ENCODE assay signal across 8 mouse cellular contexts in the genomic region with DNA sequence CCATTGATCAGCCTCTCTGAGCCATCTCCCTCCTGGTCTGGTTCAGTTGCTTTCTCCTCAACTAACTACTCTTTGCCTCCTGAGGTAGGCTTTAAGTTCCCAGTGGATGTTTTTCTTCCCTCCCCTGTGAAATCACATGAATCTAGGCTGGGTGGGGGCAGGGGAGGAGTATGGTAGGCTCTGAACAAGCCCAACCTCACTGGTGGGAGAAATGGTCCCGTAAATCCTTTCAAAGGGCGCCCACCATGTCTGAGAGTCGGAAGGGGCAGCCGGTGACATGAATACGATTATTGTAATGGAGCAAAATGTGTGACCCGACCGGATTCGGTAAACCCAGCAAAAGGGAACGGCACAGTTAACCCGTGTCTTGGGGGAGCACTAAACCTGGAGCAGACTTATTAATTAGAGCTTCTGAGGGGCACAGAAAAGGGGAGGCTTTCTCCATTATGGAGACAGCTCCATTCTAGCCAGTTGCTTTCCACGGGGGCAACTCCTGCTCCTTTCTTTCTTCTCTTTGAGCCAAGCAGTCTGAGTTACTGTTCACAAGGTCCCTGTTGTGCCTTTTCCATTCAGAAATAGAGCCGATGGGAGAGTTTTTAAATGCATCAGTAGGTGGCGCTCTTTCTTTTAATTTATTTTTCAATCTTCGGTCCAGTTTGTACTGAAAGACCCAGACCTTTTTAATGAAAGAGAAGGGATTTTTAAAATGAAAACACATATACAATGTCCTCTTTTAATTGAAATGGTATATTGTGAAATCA.
DNase-seq lines count a peak whose midpoint lies in the region; ATAC-seq lines count a peak whose summit lies in the region.

No protein-coding gene starts in this region.

- H3K36me3 ChIP-seq in kidney, embryonic 16.5 days (ENCODE audit: insufficient read depth, low read length): no peaks in the 10 kb centered on the region
- H3K36me3 ChIP-seq in stomach, embryonic 16.5 days (ENCODE audit: control insufficient read depth, insufficient read depth, low read length): no peaks in the 10 kb centered on the region
- no peaks in the 10 kb centered on the region for H3K36me3 ChIP-seq in liver, embryonic 11.5 days (ENCODE audit: control insufficient read depth, insufficient read depth, low read length)

- peak overlapping the region; percentile 51 for H3K9ac ChIP-seq in kidney, embryonic 16.5 days (replicated peaks; ENCODE audit: low read length)
- no peak overlapping the region; the same call in 1 of the 2 replicates for H3K9ac ChIP-seq in stomach, embryonic 16.5 days (ENCODE audit: low read length)
- no peak overlapping the region for H3K9ac ChIP-seq in liver, embryonic 11.5 days (ENCODE audit: low read depth, low read length)

- peak overlapping the region; percentile 49 for H3K4me2 ChIP-seq in kidney, embryonic 16.5 days (replicated peaks; ENCODE audit: low read depth, low read length)
- H3K4me2 ChIP-seq in stomach, embryonic 16.5 days (ENCODE audit: low read depth, low read length): no peak overlapping the region
- H3K4me2 ChIP-seq in liver, embryonic 11.5 days: no peak overlapping the region

- peak overlapping the region; percentile 33 for H3K4me3 ChIP-seq in kidney, embryonic 16.5 days (ENCODE audit: low read length)
- H3K4me3 ChIP-seq in stomach, embryonic 16.5 days (replicated peaks; ENCODE audit: low read length): no peak overlapping the region
- no peak overlapping the region for H3K4me3 ChIP-seq in liver, embryonic 11.5 days (ENCODE audit: low read depth, low read length)

- H3K27ac ChIP-seq in kidney, embryonic 16.5 days (ENCODE audit: low read length): peak overlapping the region; percentile 20; the same call in 1 of the 2 replicates
- no peak overlapping the region for H3K27ac ChIP-seq in stomach, embryonic 16.5 days (ENCODE audit: low read length)
- no peak overlapping the region for H3K27ac ChIP-seq in liver, embryonic 11.5 days (ENCODE audit: low read depth, low read length)

- H3K4me1 ChIP-seq in kidney, embryonic 16.5 days (ENCODE audit: insufficient read depth, low read length): 0 out of 2 replicates have a peak, but pooled peaks cover 6% of the 10 kb centered on the region
- peaks cover 7% of the 10 kb centered on the region; the same call in 1 of the 2 replicates for H3K4me1 ChIP-seq in stomach, embryonic 16.5 days (ENCODE audit: control insufficient read depth, insufficient read depth, low read length)
- H3K4me1 ChIP-seq in liver, embryonic 11.5 days (replicated peaks; ENCODE audit: control insufficient read depth, insufficient read depth, low read length): no peaks in the 10 kb centered on the region

- peak; percentile 1 to 3 for DNase-seq in cerebellum, adult 18-20 months
- no peak for DNase-seq in cerebellum, adult 11 months
- peak; percentile 7 for DNase-seq in c-Kit-positive CD71-negative TER-119-negative erythroid progenitor cells, embryonic 14.5 days (ENCODE audit: low read depth)
- DNase-seq in frontal cortex, postnatal 36 days (ENCODE audit: low spot score in 2 of 2): peak; percentile 8 to 28
- peak; percentile 37 for DNase-seq in lung, postnatal 14 days
- no peak for DNase-seq in liver, embryonic 11.5 days (ENCODE audit: low spot score)

- 27% methylated on average over 14 of the region's 14 CpGs for WGBS in kidney, embryonic 16.5 days
- 53% methylated on average over 14 of the region's 14 CpGs for WGBS in stomach, embryonic 16.5 days
- WGBS in liver, embryonic 11.5 days: 51% methylated on average over 14 of the region's 14 CpGs

- ATAC-seq in kidney, embryonic 16.5 days (ENCODE audit: low FRiP score, low TSS enrichment): peak; percentile 65
- ATAC-seq in stomach, embryonic 16.5 days (ENCODE audit: insufficient read depth, low FRiP score): peak; percentile 44; the same call in 1 of the 2 replicates
- ATAC-seq in liver, embryonic 11.5 days (replicated peaks; ENCODE audit: low FRiP score): no peak

- H3K9me3 ChIP-seq in kidney, embryonic 16.5 days (ENCODE audit: low read length): no peaks in the 10 kb centered on the region
- no peaks in the 10 kb centered on the region for H3K9me3 ChIP-seq in stomach, embryonic 16.5 days (replicated peaks; ENCODE audit: control insufficient read depth, low read length)
- no peaks in the 10 kb centered on the region for H3K9me3 ChIP-seq in liver, embryonic 11.5 days (ENCODE audit: control insufficient read depth, low read length)

- H3K27me3 ChIP-seq in kidney, embryonic 16.5 days (ENCODE audit: insufficient read depth, low read length): no peaks in the 10 kb centered on the region
- H3K27me3 ChIP-seq in stomach, embryonic 16.5 days (ENCODE audit: control insufficient read depth, insufficient read depth, low read length): no peaks in the 10 kb centered on the region
- H3K27me3 ChIP-seq in liver, embryonic 11.5 days (replicated peaks; ENCODE audit: control insufficient read depth, insufficient read depth, low read length): no peaks in the 10 kb centered on the region

Comparison
In these comparisons a context has a peak if more than half of its experiments do, and no peak if none do; other contexts are left out.
1. DNase-seq: peak in cerebellum, adult 18-20 months (2 of 2), c-Kit-positive CD71-negative TER-119-negative erythroid progenitor cells, embryonic 14.5 days (single experiment), frontal cortex, postnatal 36 days (2 of 2) and lung, postnatal 14 days (single experiment); none in cerebellum, adult 11 months (single experiment) and liver, embryonic 11.5 days (single experiment).